Mouse (Mus musculus): ENCODE results near the gene Zfp706. TPM values are rescaled to one million over a fixed set of nuclear protein-coding genes. Genes with fewer than 3 reads are reported as not detected.

The Zfp706 gene
- polyA plus RNA-seq, 1 experiment from 2014 or later, result 439 TPM

GRCm38 (mm10) chr15:36987976-36988717 is 19.4 kb downstream of the Zfp706 start:
- H3K4me2 ChIP-seq (replicated peaks), result no peak overlapping the region
- peaks cover 12% of the 10 kb centered on the region for H3K4me1 ChIP-seq
- H3K4me3 ChIP-seq, result no peak overlapping the region
- H3K9me3 ChIP-seq, result no peaks in the 10 kb centered on the region
- 87% methylated on average over 13 of the region's 13 CpGs for WGBS
- no peak for ATAC-seq (ENCODE audit: low FRiP score, low read depth)
- H3K27me3 ChIP-seq, result no peaks in the 10 kb centered on the region
- no peak overlapping the region for H3K27ac ChIP-seq (replicated peaks)
- H3K9ac ChIP-seq (replicated peaks), result no peak overlapping the region
- no peaks in the 10 kb centered on the region for H3K36me3 ChIP-seq

- Histone ChIP-seq H3K4me3 (no peak overlapping the region), H3K4me2 (replicated peaks) (no peak overlapping the region), H3K36me3 (no peaks in the 10 kb centered on the region), H3K27me3 (no peaks in the 10 kb centered on the region), H3K9me3 (no peaks in the 10 kb centered on the region), H3K9ac (replicated peaks) (no peak overlapping the region), H3K27ac (replicated peaks) (peak overlapping the region; percentile 60; the same call in 1 of the 2 replicates), H3K4me1 (peaks cover 9% of the 10 kb centered on the region)
- ATAC-seq (ENCODE audit: low FRiP score, low read depth), result no peak
- 75% methylated on average over 6 of the region's 6 CpGs for WGBS
Measured at GRCm38 (mm10) chr15:36987211-36987877, 20.2 kb downstream of the Zfp706 start.

DNA sequence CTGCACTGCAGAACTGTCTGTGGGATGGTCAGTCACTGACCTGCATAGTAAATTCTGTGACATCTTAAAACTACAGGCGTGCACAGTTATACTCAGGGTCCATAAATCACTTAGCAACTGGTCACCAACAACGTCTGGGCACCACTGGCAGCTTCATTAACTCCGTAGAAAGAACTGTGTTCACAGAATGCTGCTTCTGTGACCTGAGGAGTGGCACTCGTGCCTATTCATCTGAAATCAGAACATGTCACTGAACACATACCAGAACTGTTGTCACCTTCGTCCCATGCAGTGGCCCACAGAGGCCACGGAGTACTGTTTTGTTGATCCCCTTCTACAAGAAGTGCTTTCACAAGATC is 22.0 kb downstream of the Zfp706 start:
- Histone ChIP-seq H3K9me3 (no peaks in the 10 kb centered on the region), H3K36me3 (no peaks in the 10 kb centered on the region), H3K4me2 (replicated peaks) (no peak overlapping the region), H3K4me1 (peaks cover 14% of the 10 kb centered on the region), H3K27me3 (no peaks in the 10 kb centered on the region), H3K9ac (replicated peaks) (no peak overlapping the region), H3K27ac (replicated peaks) (no peak overlapping the region), H3K4me3 (no peak overlapping the region)
- WGBS, result 81% methylated on average over 6 of the region's 6 CpGs
- ATAC-seq (ENCODE audit: low FRiP score, low read depth), result no peak

GRCm38 (mm10) chr15:36984921-36985566 is 22.5 kb downstream of the Zfp706 start:
- Histone ChIP-seq H3K27me3 (no peaks in the 10 kb centered on the region), H3K9me3 (no peaks in the 10 kb centered on the region), H3K4me3 (no peak overlapping the region), H3K4me2 (replicated peaks) (no peak overlapping the region), H3K9ac (replicated peaks) (no peak overlapping the region), H3K27ac (replicated peaks) (no peak overlapping the region), H3K4me1 (peaks cover 19% of the 10 kb centered on the region), H3K36me3 (no peaks in the 10 kb centered on the region)
- no peak for ATAC-seq (ENCODE audit: low FRiP score, low read depth)
- 80% methylated on average over 1 of the region's 1 CpGs for WGBS

DNA sequence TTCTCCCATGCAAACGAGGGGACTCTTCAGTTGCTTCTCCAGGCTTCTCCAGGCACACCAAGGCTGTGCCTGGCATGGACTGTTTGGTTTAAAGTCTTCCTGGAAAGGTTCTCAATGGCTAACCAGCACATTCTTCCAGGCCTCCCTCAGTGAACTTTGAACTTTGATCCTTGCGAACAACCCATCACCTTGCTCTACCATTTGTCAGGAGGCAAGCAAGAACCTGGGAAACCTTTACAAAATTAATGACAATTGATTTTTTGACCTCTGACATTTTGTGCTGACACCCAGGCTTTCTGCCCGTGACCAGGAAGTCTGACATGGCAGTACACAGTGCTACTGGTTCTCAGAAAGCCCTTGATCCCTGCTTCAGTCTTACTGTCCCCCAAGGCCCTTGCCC is 24.1 kb downstream of the Zfp706 start:
- Histone ChIP-seq H3K27me3 (no peaks in the 10 kb centered on the region), H3K9ac (replicated peaks) (no peak overlapping the region)

GRCm38 (mm10) chr15:36980238-36980637 is 27.3 kb downstream of the Zfp706 start:
- peak overlapping the region; percentile 55 for H3K4me2 ChIP-seq (replicated peaks)
- no peaks in the 10 kb centered on the region for H3K9me3 ChIP-seq
- H3K9ac ChIP-seq (replicated peaks), result peak overlapping the region; percentile 49; the same call in 1 of the 2 replicates
- peaks cover 16% of the 10 kb centered on the region for H3K4me1 ChIP-seq
- no peaks in the 10 kb centered on the region for H3K36me3 ChIP-seq
- H3K4me3 ChIP-seq, result peak overlapping the region; percentile 38; the same call in 1 of the 2 replicates
- ATAC-seq (ENCODE audit: low FRiP score, low read depth), result 0 out of 2 replicates have a peak, but pooled peaks have one; percentile 23
- no peak overlapping the region for H3K27ac ChIP-seq (replicated peaks)
- H3K27me3 ChIP-seq, result no peaks in the 10 kb centered on the region; the same call in 1 of the 2 replicates
- 44% methylated on average over 8 of the region's 8 CpGs for WGBS

More for the DNA sequence above, 24.1 kb downstream of the Zfp706 start:
- no peaks in the 10 kb centered on the region for H3K36me3 ChIP-seq
- H3K9me3 ChIP-seq, result no peaks in the 10 kb centered on the region
- no peak overlapping the region for H3K27ac ChIP-seq (replicated peaks)
- peaks cover 22% of the 10 kb centered on the region for H3K4me1 ChIP-seq
- 71% methylated on average over 3 of the region's 3 CpGs for WGBS
- no peak for ATAC-seq (ENCODE audit: low FRiP score, low read depth)
- H3K4me3 ChIP-seq, result no peak overlapping the region
- no peak overlapping the region for H3K4me2 ChIP-seq (replicated peaks)

DNA sequence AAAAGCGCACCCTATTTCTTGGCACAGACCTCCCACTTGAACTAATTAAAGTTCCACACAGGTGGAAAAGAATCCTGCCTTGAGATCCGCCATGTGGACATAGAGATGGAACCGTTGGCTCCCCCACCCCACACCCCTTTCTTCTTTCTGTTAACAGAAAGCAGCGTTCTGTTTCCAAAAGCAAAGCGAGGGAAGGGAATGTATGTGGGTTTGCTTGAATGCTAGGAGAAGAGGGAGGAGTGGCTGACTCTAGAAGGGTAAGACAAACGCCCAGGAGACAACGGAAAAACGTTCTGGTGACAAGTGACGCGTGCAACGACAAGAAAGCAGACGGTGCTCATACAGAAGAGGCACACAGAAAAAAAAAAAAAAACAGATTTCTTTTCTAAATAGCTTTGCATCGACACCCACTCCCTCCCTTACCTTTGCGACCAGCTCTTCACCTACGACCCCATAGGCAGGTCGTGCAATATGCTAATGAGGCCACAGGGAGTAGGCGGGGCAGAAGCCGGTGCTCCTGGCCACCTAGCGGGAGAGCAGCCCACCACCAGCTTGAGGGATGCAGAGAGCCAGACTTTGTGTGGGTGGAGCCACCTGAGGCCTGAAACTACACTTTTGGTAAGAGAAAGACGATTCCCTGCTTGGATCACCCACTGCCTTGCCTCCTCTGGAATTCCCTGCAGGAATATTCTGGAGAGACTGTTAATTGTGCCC is 27.9 kb downstream of the Zfp706 start:
- Histone ChIP-seq H3K9ac (replicated peaks) (peak overlapping the region; percentile 49), H3K36me3 (no peaks in the 10 kb centered on the region), H3K4me3 (peak overlapping the region; percentile 38), H3K27ac (replicated peaks) (no peak overlapping the region), H3K9me3 (no peaks in the 10 kb centered on the region), H3K27me3 (no peaks in the 10 kb centered on the region; the same call in 1 of the 2 replicates), H3K4me1 (peaks cover 16% of the 10 kb centered on the region), H3K4me2 (replicated peaks) (peak overlapping the region; percentile 55)
- 4% methylated on average over 20 of the region's 20 CpGs for WGBS
- peak; percentile 89 for ATAC-seq (ENCODE audit: low FRiP score, low read depth)

DNA sequence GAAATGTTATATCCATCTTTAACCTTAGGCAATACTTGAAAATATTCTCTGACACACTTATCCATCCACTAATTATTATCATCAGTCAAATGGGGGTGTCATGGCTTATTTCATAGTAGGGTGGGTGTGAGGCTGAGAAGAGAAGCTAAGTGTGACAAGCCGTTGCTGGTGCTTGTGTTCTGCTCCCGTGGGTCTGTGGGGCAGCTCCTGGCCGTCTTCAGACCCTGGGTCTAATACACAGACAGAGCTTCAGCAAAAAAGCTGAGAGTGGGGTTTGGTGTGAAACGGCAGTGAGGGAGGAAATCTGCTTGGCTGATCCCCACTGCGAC is 28.4 kb downstream of the Zfp706 start:
- ATAC-seq (ENCODE audit: low FRiP score, low read depth), result 0 out of 2 replicates have a peak, but pooled peaks have one; percentile 9
- Histone ChIP-seq H3K27ac (replicated peaks) (no peak overlapping the region), H3K4me1 (peaks cover 16% of the 10 kb centered on the region), H3K9ac (replicated peaks) (peak overlapping the region; percentile 49), H3K4me3 (peak overlapping the region; percentile 38), H3K9me3 (no peaks in the 10 kb centered on the region), H3K36me3 (no peaks in the 10 kb centered on the region), H3K27me3 (no peaks in the 10 kb centered on the region; the same call in 1 of the 2 replicates), H3K4me2 (replicated peaks) (peak overlapping the region; percentile 55)
- 31% methylated on average over 5 of the region's 5 CpGs for WGBS

- no peaks in the 10 kb centered on the region for H3K9me3 ChIP-seq
- H3K27me3 ChIP-seq, result no peaks in the 10 kb centered on the region; the same call in 1 of the 2 replicates
- no peak overlapping the region for H3K27ac ChIP-seq (replicated peaks)
- no peak overlapping the region for H3K4me2 ChIP-seq (replicated peaks)
- WGBS, result 85% methylated on average over 8 of the region's 8 CpGs
- no peaks in the 10 kb centered on the region for H3K36me3 ChIP-seq
- H3K4me1 ChIP-seq, result peaks cover 16% of the 10 kb centered on the region
- no peak overlapping the region for H3K4me3 ChIP-seq
- ATAC-seq (ENCODE audit: low FRiP score, low read depth), result no peak
- H3K9ac ChIP-seq (replicated peaks), result no peak overlapping the region
Measured at GRCm38 (mm10) chr15:36977823-36978222, 29.8 kb downstream of the Zfp706 start.

GRCm38 (mm10) chr15:36975690-36976089 is 31.9 kb downstream of the Zfp706 start:
- no peaks in the 10 kb centered on the region for H3K9me3 ChIP-seq
- H3K4me2 ChIP-seq (replicated peaks), result no peak overlapping the region
- H3K4me3 ChIP-seq, result no peak overlapping the region
- ATAC-seq (ENCODE audit: low FRiP score, low read depth), result no peak
- no peaks in the 10 kb centered on the region for H3K36me3 ChIP-seq
- peaks cover 10% of the 10 kb centered on the region for H3K4me1 ChIP-seq
- WGBS, result 86% methylated on average over 5 of the region's 5 CpGs
- no peak overlapping the region for H3K9ac ChIP-seq (replicated peaks)
- no peaks in the 10 kb centered on the region; the same call in 1 of the 2 replicates for H3K27me3 ChIP-seq
- no peak overlapping the region for H3K27ac ChIP-seq (replicated peaks)

DNA sequence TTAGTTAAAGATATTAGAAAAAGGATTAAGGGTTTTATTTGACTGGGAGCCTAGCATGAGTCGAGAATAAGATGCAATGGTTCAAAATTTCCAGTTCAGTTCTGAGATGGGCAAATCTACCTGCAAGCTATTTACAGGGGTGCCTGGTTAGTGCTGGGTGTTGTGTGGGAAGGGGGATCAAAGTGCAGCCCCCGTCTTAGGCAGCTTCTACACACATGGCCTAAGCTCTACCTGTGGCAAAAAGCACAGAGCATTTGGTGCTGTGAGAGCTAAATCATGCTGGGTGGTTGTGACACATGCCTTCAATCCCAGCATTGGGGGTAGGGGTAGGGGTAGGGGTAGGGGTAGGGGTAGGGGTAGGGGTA is 32.3 kb downstream of the Zfp706 start:
- no peak overlapping the region for H3K4me3 ChIP-seq
- H3K9me3 ChIP-seq, result no peaks in the 10 kb centered on the region
- peaks cover 7% of the 10 kb centered on the region for H3K4me1 ChIP-seq
- ATAC-seq (ENCODE audit: low FRiP score, low read depth), result no peak
- H3K4me2 ChIP-seq (replicated peaks), result no peak overlapping the region
- H3K36me3 ChIP-seq, result no peaks in the 10 kb centered on the region
- H3K27me3 ChIP-seq, result no peaks in the 10 kb centered on the region; the same call in 1 of the 2 replicates
- no peak overlapping the region for H3K27ac ChIP-seq (replicated peaks)
- WGBS, result 87% methylated on average over 2 of the region's 2 CpGs
- H3K9ac ChIP-seq (replicated peaks), result no peak overlapping the region
